Mouse (Mus musculus): ENCODE results near the gene Nosip. TPM values are rescaled to one million over a fixed set of nuclear protein-coding genes. Genes with fewer than 3 reads are reported as not detected.
A peak's percentile ranks its signal among the peaks of the same experiment; 100 is the strongest.

The Nosip gene
- polyA plus RNA-seq, 1 experiment from 2014 or later, result 63.0 TPM

- no peaks in the 10 kb centered on the region for H3K9me3 ChIP-seq
- ATAC-seq (ENCODE audit: insufficient number of reproducible peaks, low FRiP score, low TSS enrichment, low read depth), result peak; percentile 32; the same call in 1 of the 2 replicates
- H3K27ac ChIP-seq, result peak overlapping the region; percentile 73
- 61% methylated on average over 25 of the region's 25 CpGs for WGBS
- H3K4me2 ChIP-seq, result 0 out of 2 replicates have a peak overlapping the region, but pooled peaks have one; percentile 1
- H3K4me3 ChIP-seq, result no peak overlapping the region
- no peak overlapping the region for H3K9ac ChIP-seq
- no peaks in the 10 kb centered on the region for H3K27me3 ChIP-seq
- H3K4me1 ChIP-seq, result peaks cover 23% of the 10 kb centered on the region
- peaks cover 59% of the 10 kb centered on the region for H3K36me3 ChIP-seq
Observed at GRCm38 (mm10) chr7:45082401-45083299, 20.4 kb downstream of the Nosip start.

GRCm38 (mm10) chr7:45083300-45083890 is 21.2 kb downstream of the Nosip start:
- Histone ChIP-seq H3K27me3 (no peaks in the 10 kb centered on the region), H3K36me3 (peaks cover 63% of the 10 kb centered on the region), H3K9me3 (no peaks in the 10 kb centered on the region), H3K27ac (peak overlapping the region; percentile 73), H3K9ac (no peak overlapping the region), H3K4me2 (no peak overlapping the region), H3K4me1 (peaks cover 24% of the 10 kb centered on the region), H3K4me3 (no peak overlapping the region)
- ATAC-seq (ENCODE audit: insufficient number of reproducible peaks, low FRiP score, low TSS enrichment, low read depth), result no peak
- WGBS, result 76% methylated on average over 22 of the region's 22 CpGs

- no peak for ATAC-seq (ENCODE audit: insufficient number of reproducible peaks, low FRiP score, low TSS enrichment, low read depth)
- WGBS, result 83% methylated on average over 4 of the region's 4 CpGs
- H3K4me3 ChIP-seq, result no peak overlapping the region
- no peaks in the 10 kb centered on the region for H3K27me3 ChIP-seq
- peaks cover 30% of the 10 kb centered on the region for H3K4me1 ChIP-seq
- H3K4me2 ChIP-seq, result no peak overlapping the region
- H3K36me3 ChIP-seq, result peaks cover 68% of the 10 kb centered on the region
- no peak overlapping the region for H3K9ac ChIP-seq
- no peak overlapping the region for H3K27ac ChIP-seq
- no peaks in the 10 kb centered on the region for H3K9me3 ChIP-seq
Observed at GRCm38 (mm10) chr7:45086084-45086483, 23.9 kb downstream of the Nosip start.

GRCm38 (mm10) chr7:45088597-45088996 is 26.4 kb downstream of the Nosip start:
- Histone ChIP-seq H3K27me3 (no peaks in the 10 kb centered on the region), H3K36me3 (peaks cover 54% of the 10 kb centered on the region), H3K9ac (no peak overlapping the region), H3K4me3 (no peak overlapping the region), H3K4me1 (peaks cover 27% of the 10 kb centered on the region), H3K27ac (no peak overlapping the region), H3K9me3 (no peaks in the 10 kb centered on the region), H3K4me2 (no peak overlapping the region)
- WGBS, result 93% methylated on average over 17 of the region's 17 CpGs
- no peak for ATAC-seq (ENCODE audit: insufficient number of reproducible peaks, low FRiP score, low TSS enrichment, low read depth)

- peaks cover 34% of the 10 kb centered on the region for H3K4me1 ChIP-seq
- H3K9ac ChIP-seq, result 0 out of 2 replicates have a peak overlapping the region, but pooled peaks have one; percentile 74
- 69% methylated on average over 13 of the region's 13 CpGs for WGBS
- peak overlapping the region; percentile 93 for H3K27ac ChIP-seq
- H3K9me3 ChIP-seq, result no peaks in the 10 kb centered on the region
- H3K4me2 ChIP-seq, result peak overlapping the region; percentile 61
- peak overlapping the region; percentile 61 for H3K4me3 ChIP-seq
- no peak for ATAC-seq (ENCODE audit: insufficient number of reproducible peaks, low FRiP score, low TSS enrichment, low read depth)
- H3K27me3 ChIP-seq, result no peaks in the 10 kb centered on the region
- peaks cover 37% of the 10 kb centered on the region for H3K36me3 ChIP-seq
Observed at GRCm38 (mm10) chr7:45090251-45090977, 28.2 kb downstream of the Nosip start.

- peaks cover 34% of the 10 kb centered on the region for H3K4me1 ChIP-seq
- peak overlapping the region; percentile 61 for H3K4me3 ChIP-seq
- no peaks in the 10 kb centered on the region for H3K9me3 ChIP-seq
- peak overlapping the region; percentile 61 for H3K4me2 ChIP-seq
- peaks cover 33% of the 10 kb centered on the region for H3K36me3 ChIP-seq
- 0 out of 2 replicates have a peak, but pooled peaks have one; percentile 49 for ATAC-seq (ENCODE audit: insufficient number of reproducible peaks, low FRiP score, low TSS enrichment, low read depth)
- WGBS, result 8% methylated on average over 35 of the region's 35 CpGs
- peak overlapping the region; percentile 74 for H3K9ac ChIP-seq
- peak overlapping the region; percentile 93 for H3K27ac ChIP-seq
- H3K27me3 ChIP-seq, result no peaks in the 10 kb centered on the region
Observed at GRCm38 (mm10) chr7:45091001-45091990, 29.1 kb downstream of the Nosip start.

GRCm38 (mm10) chr7:45092048-45092447 is 29.8 kb downstream of the Nosip start, which contains the start of gene Rcn3:
Gene Rcn3, minus strand, starts transcription at chr7:45092221.
- H3K27me3 ChIP-seq, result no peaks in the 10 kb centered on the region
- peak within 1 kb of the TSS; percentile 61 for H3K4me2 ChIP-seq
- peaks cover 34% of the 10 kb centered on the region for H3K4me1 ChIP-seq
- H3K36me3 ChIP-seq, result peaks cover 29% of the 10 kb centered on the region
- H3K27ac ChIP-seq, result peak within 1 kb of the TSS; percentile 93
- H3K9ac ChIP-seq, result peak within 1 kb of the TSS; percentile 74
- ATAC-seq (ENCODE audit: insufficient number of reproducible peaks, low FRiP score, low TSS enrichment, low read depth), result peak; percentile 94
- under 1% methylated on average over 16 of the region's 16 CpGs for WGBS
- no peaks in the 10 kb centered on the region for H3K9me3 ChIP-seq
- peak within 1 kb of the TSS; percentile 61 for H3K4me3 ChIP-seq

GRCm38 (mm10) chr7:45092828-45093515 is 30.7 kb downstream of the Nosip start:
- H3K4me1 ChIP-seq, result peaks cover 34% of the 10 kb centered on the region
- no peaks in the 10 kb centered on the region for H3K27me3 ChIP-seq
- peak overlapping the region; percentile 8; the same call in 1 of the 2 replicates for H3K4me2 ChIP-seq
- peak overlapping the region; percentile 93 for H3K27ac ChIP-seq
- no peak overlapping the region for H3K9ac ChIP-seq
- WGBS, result 28% methylated on average over 12 of the region's 12 CpGs
- H3K4me3 ChIP-seq, result no peak overlapping the region
- no peaks in the 10 kb centered on the region for H3K9me3 ChIP-seq
- no peak for ATAC-seq (ENCODE audit: insufficient number of reproducible peaks, low FRiP score, low TSS enrichment, low read depth)
- peaks cover 19% of the 10 kb centered on the region for H3K36me3 ChIP-seq

GRCm38 (mm10) chr7:45093516-45093905 is 31.3 kb downstream of the Nosip start:
- H3K9me3 ChIP-seq, result no peaks in the 10 kb centered on the region
- no peak overlapping the region for H3K9ac ChIP-seq
- 24% methylated on average over 18 of the region's 18 CpGs for WGBS
- peak overlapping the region; percentile 8; the same call in 1 of the 2 replicates for H3K4me2 ChIP-seq
- H3K4me1 ChIP-seq, result peaks cover 31% of the 10 kb centered on the region
- ATAC-seq (ENCODE audit: insufficient number of reproducible peaks, low FRiP score, low TSS enrichment, low read depth), result no peak
- no peaks in the 10 kb centered on the region for H3K27me3 ChIP-seq
- H3K4me3 ChIP-seq, result no peak overlapping the region
- peaks cover 14% of the 10 kb centered on the region for H3K36me3 ChIP-seq
- H3K27ac ChIP-seq, result peak overlapping the region; percentile 93

GRCm38 (mm10) chr7:45094121-45094520 is 31.9 kb downstream of the Nosip start:
- Histone ChIP-seq H3K27ac (peak overlapping the region; percentile 93), H3K4me3 (no peak overlapping the region), H3K9me3 (no peaks in the 10 kb centered on the region), H3K9ac (no peak overlapping the region), H3K36me3 (peaks cover 13% of the 10 kb centered on the region), H3K4me1 (peaks cover 29% of the 10 kb centered on the region), H3K27me3 (no peaks in the 10 kb centered on the region), H3K4me2 (no peak overlapping the region)
- WGBS, result 9% methylated on average over 7 of the region's 7 CpGs
- ATAC-seq (ENCODE audit: insufficient number of reproducible peaks, low FRiP score, low TSS enrichment, low read depth), result no peak

Data from limb, embryonic 15.5 days (tissue).